Mouse (Mus musculus) brain, embryonic 14.5 days (tissue): Measurements from ENCODE around the gene Ubap1.

ENCODE experiments used
- CTCF ChIP-seq: fragments of 200-500 bp; IDR thresholded peaks from 2 replicates; pipeline ENCODE4 v1.5.1; 2012; ENCODE audit warnings: inconsistent platforms, mild to moderate bottlenecking, moderate library complexity, borderline replicate concordance; ENCODE audit not compliant: insufficient read depth, insufficient read length; ENCODE audit errors: extremely low read depth
- POLR2A ChIP-seq: fragments of 200-500 bp; IDR thresholded peaks from 2 replicates; pipeline ENCODE4 v1.6.1; 2012; ENCODE audit warnings: mild to moderate bottlenecking, inconsistent platforms, borderline replicate concordance; ENCODE audit not compliant: poor library complexity, insufficient read depth, insufficient read length, severe bottlenecking; ENCODE audit errors: extremely low read depth

DNA sequence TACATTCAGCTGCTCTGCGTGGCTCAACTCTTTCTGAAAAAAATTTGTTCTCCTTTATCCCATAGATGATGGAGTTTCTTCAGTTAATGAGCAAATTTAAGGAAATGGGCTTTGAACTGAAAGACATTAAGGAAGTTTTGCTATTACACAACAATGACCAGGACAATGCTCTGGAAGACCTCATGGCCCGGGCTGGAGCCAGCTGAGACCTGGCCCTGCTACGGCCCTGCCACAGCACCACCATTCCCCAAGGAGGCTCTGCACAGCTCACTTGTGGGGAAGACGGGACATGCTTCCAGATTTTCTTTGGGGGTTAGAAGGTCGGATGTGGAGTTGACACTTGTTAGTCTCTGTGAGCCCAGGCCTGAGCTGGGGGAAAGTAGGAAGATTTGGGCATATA, 39.8 kb downstream of the Ubap1 start:
- no peak for TF ChIP-seq POLR2A
- no peak for TF ChIP-seq CTCF
